Mouse (Mus musculus) olfactory bulb, adult 2 months (tissue): ENCODE data around the gene C1qtnf5.
"Not testable (repeated sequence)": the region's sequence is repeated elsewhere in the genome, so short reads cannot be mapped to it uniquely, and the experiment has no call there.

Experiments
- CTCF ChIP-seq: fragments of 200-500 bp; IDR thresholded peaks from 2 replicates; pipeline ENCODE4 v1.5.1; 2012; ENCODE audit warnings: low read depth, mild to moderate bottlenecking, low read length, moderate library complexity; ENCODE audit not compliant: insufficient read depth
- POLR2A ChIP-seq: fragments of 200-500 bp; IDR thresholded peaks from 2 replicates; pipeline ENCODE4 v1.6.1; 2012; ENCODE audit warnings: mild to moderate bottlenecking, low read depth, low read length, moderate library complexity; ENCODE audit not compliant: insufficient read depth

DNA sequence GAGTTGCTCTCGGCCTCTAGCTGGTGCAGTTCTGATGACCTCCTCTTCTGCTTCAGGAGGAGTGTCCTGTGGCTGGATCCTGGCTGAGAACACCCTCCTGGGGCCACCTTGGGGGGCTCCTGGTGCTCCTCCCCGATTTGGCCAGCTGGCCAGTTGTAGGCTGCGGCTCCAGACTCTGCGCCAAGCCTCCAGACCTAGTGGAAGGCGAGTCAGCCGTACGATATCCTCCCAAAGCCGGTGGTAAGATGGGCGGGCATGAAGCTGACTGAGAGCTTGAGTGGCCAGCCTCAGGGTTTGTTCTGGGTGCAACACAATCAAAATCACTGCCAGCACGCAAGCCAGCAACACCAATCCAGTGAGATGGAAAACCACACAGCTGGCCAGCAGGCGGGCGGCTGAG is 4.9 kb downstream of the C1qtnf5 start:
- not testable (repeated sequence) for TF ChIP-seq CTCF, POLR2A
